Mouse (Mus musculus) T-helper 2 cell (primary cell): ENCODE results near the gene Olfr146.

Source experiments
- in situ Hi-C: fragments of 300-600 bp; cut with MboI, MseI; formaldehyde crosslinking; loops from one replicate; pipeline ENCODE4 v1.15.1; 2025; ENCODE audit warnings: high pct_unique_total_duplicates

Gene Olfr146

DNA sequence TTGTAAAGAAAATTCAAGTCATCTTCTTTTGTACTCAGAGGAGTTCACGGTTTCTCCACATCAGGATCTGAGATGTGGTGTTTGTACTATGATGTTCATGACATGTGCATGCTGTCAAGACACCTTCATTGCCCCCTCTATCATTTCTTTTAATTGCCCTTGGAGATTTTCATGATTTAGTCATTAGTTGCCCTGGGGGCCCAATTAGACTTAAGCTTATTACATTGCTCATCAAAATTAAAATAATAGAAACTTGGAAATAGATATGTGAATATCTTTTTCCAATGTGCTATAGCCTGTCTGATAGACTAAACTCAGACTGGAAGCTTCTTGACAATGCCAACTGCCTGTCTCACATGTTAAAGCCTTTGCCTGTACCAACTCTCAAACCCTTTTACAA is at the start of gene Olfr146:
TSS of gene Olfr146 (minus strand) at position 101 of the 400 bp plus-strand sequence.
- in situ Hi-C loops = no loop called here

DNA sequence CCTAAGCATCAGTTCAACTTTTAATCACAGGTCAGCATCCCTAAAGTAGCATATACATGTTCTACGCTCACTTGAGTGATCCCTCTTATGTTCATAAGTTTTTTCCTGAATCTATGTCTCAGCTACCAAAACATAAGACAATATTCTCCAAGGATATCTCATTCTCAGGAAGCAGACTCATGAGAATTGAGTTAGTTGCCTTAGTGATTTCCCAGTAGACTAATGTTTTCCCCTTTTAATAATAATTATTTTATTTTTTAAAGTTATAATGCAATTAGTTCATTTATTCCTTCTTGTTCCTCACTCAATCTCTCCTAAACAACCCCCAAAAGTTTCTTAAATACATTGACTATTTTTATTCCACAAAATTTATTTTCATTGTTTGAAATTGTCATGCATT is 41.7 kb upstream of the Olfr146 start, which contains the start of gene Olfr937:
TSS of gene Olfr937 (minus strand) at position 101 of the 400 bp plus-strand sequence.
- in situ Hi-C loops = no loop called here

DNA sequence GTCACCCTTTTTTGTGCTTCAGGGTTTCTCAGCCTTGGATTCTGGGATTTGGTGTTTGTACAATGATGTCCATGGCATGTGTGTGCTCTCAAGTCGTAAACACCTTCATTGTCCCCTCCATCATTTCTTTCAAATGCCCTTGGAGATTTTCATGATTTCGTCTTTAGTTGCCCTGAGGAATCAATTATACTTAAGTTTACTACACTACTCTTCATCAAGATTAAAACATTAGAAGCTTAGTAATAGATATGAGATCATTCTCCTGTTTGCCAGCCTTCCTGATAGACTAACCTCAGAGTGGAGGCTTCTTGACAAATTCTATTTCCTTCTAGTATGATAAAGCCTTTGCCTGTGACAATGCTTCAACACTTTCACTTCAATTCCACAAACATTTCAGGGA is 23.6 kb downstream of the Olfr146 start, which contains the start of gene Olfr935:
TSS of gene Olfr935 (minus strand) at position 101 of the 400 bp plus-strand sequence.
- in situ Hi-C loops = no loop called here

DNA sequence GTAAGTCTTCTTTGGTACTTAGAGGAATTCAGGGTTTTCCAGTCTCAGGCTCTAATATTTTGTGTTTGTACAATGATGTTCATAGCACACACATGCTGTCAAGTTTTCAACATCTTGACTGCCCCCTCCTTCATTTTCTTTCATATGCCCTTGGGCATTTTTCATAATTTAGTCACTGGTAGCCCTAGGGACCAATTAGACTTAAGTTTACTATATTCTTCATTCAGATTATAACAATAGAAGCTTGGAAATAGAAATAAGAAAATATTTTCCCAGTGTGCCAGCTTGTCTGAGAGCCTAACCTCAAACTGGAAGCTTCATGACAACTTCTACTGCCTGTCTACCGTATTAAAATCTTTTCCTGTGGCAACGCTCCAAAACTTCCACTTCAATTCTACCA is 35.0 kb downstream of the Olfr146 start, which contains the start of gene Olfr934:
TSS of gene Olfr934 (minus strand) at position 101 of the 400 bp plus-strand sequence.
- in situ Hi-C loops = no loop called here

DNA sequence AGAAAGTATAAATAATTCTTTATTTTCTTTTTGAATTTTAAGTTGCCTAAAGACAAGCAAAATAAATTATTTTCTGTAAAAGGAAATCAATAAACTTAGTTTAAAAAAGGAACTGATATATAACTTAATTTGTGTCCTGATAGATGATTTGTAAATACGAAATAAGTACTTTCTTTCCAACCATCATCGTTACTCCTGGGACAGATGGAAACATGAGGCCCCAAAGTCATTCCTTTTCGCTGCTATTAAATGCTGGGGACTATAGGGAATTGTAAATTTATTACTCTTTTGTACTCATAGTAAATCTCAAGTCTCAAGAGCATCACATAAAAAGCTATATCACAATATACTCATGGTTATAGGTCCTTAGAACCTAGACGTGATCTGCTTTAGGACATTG is 51.2 kb downstream of the Olfr146 start, which contains the start of gene Olfr933:
TSS of gene Olfr933 (plus strand) at position 301 of the 400 bp plus-strand sequence.
- in situ Hi-C loops = no loop called here
